Mouse (Mus musculus): Measurements from ENCODE around the gene Enthd1.

- no peak for TF ChIP-seq CTCF (IDR thresholded peaks at IDR 0.05; ENCODE audit: low read depth)
- no peak for TF ChIP-seq EP300 (IDR thresholded peaks at IDR 0.05; ENCODE audit: low read depth)
Measured at GRCm38 (mm10) chr15:80607970-80608369, 43.0 kb upstream of the Enthd1 start.

Data from heart, postnatal 0 days (tissue).